Mouse (Mus musculus): ENCODE results near the gene Timm8a1.

The Timm8a1 gene

GRCm38 (mm10) chrX:134541145-134541954 is at the start of gene Timm8a1:
Gene Timm8a1, minus strand, starts transcription at chrX:134541865.
- in situ Hi-C loops (cut with MboI, MseI) = loop anchor here in 1 of 2 experiments (10.0 kb wide), 1 partner anchor 373 kb away; no protein-coding TSS in a partner anchor

- in situ Hi-C loops (cut with MboI, MseI) = no loop called here
Measured at GRCm38 (mm10) chrX:134589836-134590235, 48.2 kb upstream of the Timm8a1 start.

GRCm38 (mm10) chrX:134588997-134589396 is 47.3 kb upstream of the Timm8a1 start:
- in situ Hi-C loops (cut with MboI, MseI) = no loop called here

GRCm38 (mm10) chrX:134588261-134588660 is 46.6 kb upstream of the Timm8a1 start:
- in situ Hi-C loops (cut with MboI, MseI) = no loop called here

GRCm38 (mm10) chrX:134586447-134586846 is 44.8 kb upstream of the Timm8a1 start:
- in situ Hi-C loops (cut with MboI, MseI) = no loop called here

- in situ Hi-C loops (cut with MboI, MseI) = no loop called here
Measured at GRCm38 (mm10) chrX:134585103-134586002, 43.7 kb upstream of the Timm8a1 start, which contains the start of gene Rpl36a. Gene Rpl36a, plus strand, starts transcription at chrX:134585654.

- in situ Hi-C loops (cut with MboI, MseI) = no loop called here
Measured at GRCm38 (mm10) chrX:134582888-134583669, 41.4 kb upstream of the Timm8a1 start, which contains the start of gene Btk. Gene Btk, minus strand, starts transcription at chrX:134583570.

- in situ Hi-C loops (cut with MboI, MseI) = no loop called here
Measured at GRCm38 (mm10) chrX:134582270-134582669, 40.6 kb upstream of the Timm8a1 start.

- in situ Hi-C loops (cut with MboI, MseI) = no loop called here
Measured at GRCm38 (mm10) chrX:134580528-134581305, 39.1 kb upstream of the Timm8a1 start.

GRCm38 (mm10) chrX:134577896-134578295 is 36.2 kb upstream of the Timm8a1 start:
- in situ Hi-C loops (cut with MboI, MseI) = no loop called here

GRCm38 (mm10) chrX:134566536-134567222 is 25.0 kb upstream of the Timm8a1 start:
- in situ Hi-C loops (cut with MboI, MseI) = no loop called here

- in situ Hi-C loops (cut with MboI, MseI) = no loop called here
Measured at GRCm38 (mm10) chrX:134564326-134564725, 22.7 kb upstream of the Timm8a1 start.

GRCm38 (mm10) chrX:134554425-134554824 is 12.8 kb upstream of the Timm8a1 start:
- in situ Hi-C loops (cut with MboI, MseI) = no loop called here

GRCm38 (mm10) chrX:134553326-134553725 is 11.7 kb upstream of the Timm8a1 start:
- in situ Hi-C loops (cut with MboI, MseI) = no loop called here

- in situ Hi-C loops (cut with MboI, MseI) = no loop called here
Measured at GRCm38 (mm10) chrX:134550903-134551302, 9.2 kb upstream of the Timm8a1 start.

GRCm38 (mm10) chrX:134547330-134547729 is 5.7 kb upstream of the Timm8a1 start:
- in situ Hi-C loops (cut with MboI, MseI) = loop anchor here in 1 of 2 experiments (10.0 kb wide), 1 partner anchor 367 kb away; no protein-coding TSS in a partner anchor

GRCm38 (mm10) chrX:134541955-134542308 is 267 bp upstream of the Timm8a1 start:
- in situ Hi-C loops (cut with MboI, MseI) = loop anchor here in 1 of 2 experiments (10.0 kb wide), 1 partner anchor 373 kb away; no protein-coding TSS in a partner anchor

GRCm38 (mm10) chrX:134540414-134541135 is 1.1 kb downstream of the Timm8a1 start:
- in situ Hi-C loops (cut with MboI, MseI) = loop anchor here in 1 of 2 experiments (10.0 kb wide), 1 partner anchor 374 kb away; no protein-coding TSS in a partner anchor

GRCm38 (mm10) chrX:134539795-134540194 is 1.9 kb downstream of the Timm8a1 start:
- in situ Hi-C loops (cut with MboI, MseI) = loop anchor here in 1 of 2 experiments (10.0 kb wide), 1 partner anchor 375 kb away; no protein-coding TSS in a partner anchor

Data from T-helper 17 cell (primary cell).